Mouse (Mus musculus): ENCODE measurements around the gene Aunip. TPM values are rescaled to one million over a fixed set of nuclear protein-coding genes. Genes with fewer than 3 reads are reported as not detected.

Aunip gene
- polyA plus RNA-seq, 1 experiment from 2014 or later, result 3.8 TPM

- H3K4me3 ChIP-seq (ENCODE audit: low read depth, low read length), result no peak overlapping the region
- H3K36me3 ChIP-seq (ENCODE audit: control insufficient read depth, insufficient read depth), result no peaks in the 10 kb centered on the region
- H3K4me2 ChIP-seq (replicated peaks; ENCODE audit: low read depth), result no peak overlapping the region
- 0 out of 2 replicates have a peak, but pooled peaks cover 4% of the 10 kb centered on the region for H3K4me1 ChIP-seq (replicated peaks; ENCODE audit: control insufficient read depth, insufficient read depth, low read length)
- WGBS, result 59% methylated on average over 7 of the region's 7 CpGs
- H3K9ac ChIP-seq (ENCODE audit: low read depth, low read length), result no peak overlapping the region
- no peaks in the 10 kb centered on the region for H3K27me3 ChIP-seq (replicated peaks; ENCODE audit: control insufficient read depth, insufficient read depth, low read length)
- ATAC-seq, result no peak
- H3K27ac ChIP-seq (ENCODE audit: low read depth, low read length), result no peak overlapping the region
- no peaks in the 10 kb centered on the region for H3K9me3 ChIP-seq (ENCODE audit: control insufficient read depth)
- TF ChIP-seq CTCF (IDR thresholded peaks at IDR 0.05; ENCODE audit: low read depth), result no peak
These were observed 4.8 kb downstream of the Aunip start for GRCm38 (mm10) chr4:134515614-134516013.

- no peak overlapping the region for H3K4me2 ChIP-seq (replicated peaks; ENCODE audit: low read depth)
- peaks cover 5% of the 10 kb centered on the region; the same call in 1 of the 2 replicates for H3K36me3 ChIP-seq (ENCODE audit: control insufficient read depth, insufficient read depth)
- no peak for ATAC-seq
- H3K4me3 ChIP-seq (ENCODE audit: low read depth, low read length), result no peak overlapping the region
- 0 out of 2 replicates have a peak, but pooled peaks cover 4% of the 10 kb centered on the region for H3K4me1 ChIP-seq (replicated peaks; ENCODE audit: control insufficient read depth, insufficient read depth, low read length)
- no peak overlapping the region for H3K9ac ChIP-seq (ENCODE audit: low read depth, low read length)
- TF ChIP-seq CTCF (IDR thresholded peaks at IDR 0.05; ENCODE audit: low read depth), result no peak
- 59% methylated on average over 8 of the region's 8 CpGs for WGBS
- no peaks in the 10 kb centered on the region for H3K27me3 ChIP-seq (replicated peaks; ENCODE audit: control insufficient read depth, insufficient read depth, low read length)
- no peak overlapping the region for H3K27ac ChIP-seq (ENCODE audit: low read depth, low read length)
- no peaks in the 10 kb centered on the region for H3K9me3 ChIP-seq (ENCODE audit: control insufficient read depth)
These were observed 6.2 kb downstream of the Aunip start for GRCm38 (mm10) chr4:134516981-134517380.

- 76% methylated on average over 10 of the region's 10 CpGs for WGBS
- H3K4me3 ChIP-seq (ENCODE audit: low read depth, low read length), result no peak overlapping the region
- no peak for ATAC-seq
- H3K27ac ChIP-seq (ENCODE audit: low read depth, low read length), result no peak overlapping the region
- no peak overlapping the region for H3K9ac ChIP-seq (ENCODE audit: low read depth, low read length)
- H3K4me1 ChIP-seq (replicated peaks; ENCODE audit: control insufficient read depth, insufficient read depth, low read length), result 0 out of 2 replicates have a peak, but pooled peaks cover under 1% of the 10 kb centered on the region
- peaks cover 5% of the 10 kb centered on the region; the same call in 1 of the 2 replicates for H3K36me3 ChIP-seq (ENCODE audit: control insufficient read depth, insufficient read depth)
- no peak overlapping the region for H3K4me2 ChIP-seq (replicated peaks; ENCODE audit: low read depth)
- H3K27me3 ChIP-seq (replicated peaks; ENCODE audit: control insufficient read depth, insufficient read depth, low read length), result no peaks in the 10 kb centered on the region
- TF ChIP-seq CTCF (IDR thresholded peaks at IDR 0.05; ENCODE audit: low read depth), result no peak
- no peaks in the 10 kb centered on the region for H3K9me3 ChIP-seq (ENCODE audit: control insufficient read depth)
These were observed 6.9 kb downstream of the Aunip start for GRCm38 (mm10) chr4:134517719-134518118.

GRCm38 (mm10) chr4:134518541-134518940, 7.7 kb downstream of the Aunip start:
- H3K4me2 ChIP-seq (replicated peaks; ENCODE audit: low read depth), result no peak overlapping the region
- TF ChIP-seq CTCF (IDR thresholded peaks at IDR 0.05; ENCODE audit: low read depth), result no peak
- no peaks in the 10 kb centered on the region for H3K9me3 ChIP-seq (ENCODE audit: control insufficient read depth)
- peaks cover 11% of the 10 kb centered on the region; the same call in 1 of the 2 replicates for H3K36me3 ChIP-seq (ENCODE audit: control insufficient read depth, insufficient read depth)
- H3K27ac ChIP-seq (ENCODE audit: low read depth, low read length), result no peak overlapping the region
- H3K4me3 ChIP-seq (ENCODE audit: low read depth, low read length), result no peak overlapping the region
- no peaks in the 10 kb centered on the region for H3K27me3 ChIP-seq (replicated peaks; ENCODE audit: control insufficient read depth, insufficient read depth, low read length)
- ATAC-seq, result no peak
- H3K9ac ChIP-seq (ENCODE audit: low read depth, low read length), result no peak overlapping the region
- 85% methylated on average over 4 of the region's 4 CpGs for WGBS
- H3K4me1 ChIP-seq (replicated peaks; ENCODE audit: control insufficient read depth, insufficient read depth, low read length), result no peaks in the 10 kb centered on the region

- Histone ChIP-seq H3K4me1 (replicated peaks; ENCODE audit: control insufficient read depth, insufficient read depth, low read length) (no peaks in the 10 kb centered on the region), H3K36me3 (ENCODE audit: control insufficient read depth, insufficient read depth) (peaks cover 14% of the 10 kb centered on the region; the same call in 1 of the 2 replicates), H3K4me2 (replicated peaks; ENCODE audit: low read depth) (no peak overlapping the region), H3K27me3 (replicated peaks; ENCODE audit: control insufficient read depth, insufficient read depth, low read length) (no peaks in the 10 kb centered on the region), H3K9me3 (ENCODE audit: control insufficient read depth) (no peaks in the 10 kb centered on the region), H3K4me3 (ENCODE audit: low read depth, low read length) (no peak overlapping the region), H3K9ac (ENCODE audit: low read depth, low read length) (no peak overlapping the region), H3K27ac (ENCODE audit: low read depth, low read length) (no peak overlapping the region)
- TF ChIP-seq CTCF (IDR thresholded peaks at IDR 0.05; ENCODE audit: low read depth), result no peak
- no peak for ATAC-seq
These were observed 8.5 kb downstream of the Aunip start for GRCm38 (mm10) chr4:134519281-134519680.

GRCm38 (mm10) chr4:134523447-134523846, 12.6 kb downstream of the Aunip start:
- TF ChIP-seq CTCF (IDR thresholded peaks at IDR 0.05; ENCODE audit: low read depth), result no peak
- H3K9ac ChIP-seq (ENCODE audit: low read depth, low read length), result no peak overlapping the region
- WGBS, result 83% methylated on average over 4 of the region's 4 CpGs
- no peak overlapping the region for H3K4me3 ChIP-seq (ENCODE audit: low read depth, low read length)
- no peak for ATAC-seq
- H3K36me3 ChIP-seq (ENCODE audit: control insufficient read depth, insufficient read depth), result peaks cover 41% of the 10 kb centered on the region
- no peak overlapping the region for H3K4me2 ChIP-seq (replicated peaks; ENCODE audit: low read depth)
- no peaks in the 10 kb centered on the region for H3K9me3 ChIP-seq (ENCODE audit: control insufficient read depth)
- H3K27ac ChIP-seq (ENCODE audit: low read depth, low read length), result no peak overlapping the region
- no peaks in the 10 kb centered on the region for H3K27me3 ChIP-seq (replicated peaks; ENCODE audit: control insufficient read depth, insufficient read depth, low read length)
- no peaks in the 10 kb centered on the region for H3K4me1 ChIP-seq (replicated peaks; ENCODE audit: control insufficient read depth, insufficient read depth, low read length)

GRCm38 (mm10) chr4:134525806-134526205, 15.0 kb downstream of the Aunip start:
- TF ChIP-seq CTCF (IDR thresholded peaks at IDR 0.05; ENCODE audit: low read depth), result no peak
- no peak for ATAC-seq
- H3K27ac ChIP-seq (ENCODE audit: low read depth, low read length), result no peak overlapping the region
- WGBS, result 78% methylated on average over 5 of the region's 5 CpGs
- H3K27me3 ChIP-seq (replicated peaks; ENCODE audit: control insufficient read depth, insufficient read depth, low read length), result no peaks in the 10 kb centered on the region
- no peak overlapping the region for H3K4me2 ChIP-seq (replicated peaks; ENCODE audit: low read depth)
- H3K4me1 ChIP-seq (replicated peaks; ENCODE audit: control insufficient read depth, insufficient read depth, low read length), result no peaks in the 10 kb centered on the region
- no peak overlapping the region for H3K9ac ChIP-seq (ENCODE audit: low read depth, low read length)
- no peaks in the 10 kb centered on the region for H3K9me3 ChIP-seq (ENCODE audit: control insufficient read depth)
- H3K4me3 ChIP-seq (ENCODE audit: low read depth, low read length), result no peak overlapping the region
- peaks cover 65% of the 10 kb centered on the region for H3K36me3 ChIP-seq (ENCODE audit: control insufficient read depth, insufficient read depth)
